Mouse (Mus musculus): ENCODE results near the gene Txndc8. TPM values are rescaled to one million over a fixed set of nuclear protein-coding genes. Genes with fewer than 3 reads are reported as not detected.

Gene Txndc8
- polyA plus RNA-seq, 1 experiment from 2014 or later: not detected

DNA sequence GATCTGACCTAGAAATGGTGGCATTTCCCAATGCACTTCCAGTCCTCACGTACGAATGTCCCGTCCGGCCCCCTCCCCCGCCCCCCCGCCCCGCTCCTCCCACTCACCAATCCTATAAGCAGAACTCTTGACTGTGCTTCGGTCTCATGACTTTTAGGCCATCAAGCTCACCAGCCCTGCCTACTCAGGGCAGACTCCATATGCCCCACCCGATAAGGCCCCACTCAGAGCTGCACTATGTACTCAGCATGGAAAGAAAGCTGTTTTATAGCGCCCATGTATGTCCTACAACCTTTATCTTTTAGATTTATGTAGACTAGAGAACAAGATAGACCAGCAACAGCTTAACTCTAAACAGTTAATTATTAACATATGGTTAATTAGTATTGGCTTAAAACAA, 61.9 kb downstream of the Txndc8 start:
- no peak for TF ChIP-seq CTCF (IDR thresholded peaks at IDR 0.05; ENCODE audit: low read depth)
- no peak overlapping the region for H3K4me3 ChIP-seq (ENCODE audit: low read depth, low read length)
- H3K4me2 ChIP-seq (replicated peaks; ENCODE audit: low read depth): peak overlapping the region; percentile 30; the same call in 1 of the 2 replicates
- H3K4me1 ChIP-seq (replicated peaks; ENCODE audit: control insufficient read depth, insufficient read depth, low read length): peaks cover 12% of the 10 kb centered on the region
- no peaks in the 10 kb centered on the region for H3K9me3 ChIP-seq (ENCODE audit: control insufficient read depth)
- peak; percentile 95 for ATAC-seq
- no peak overlapping the region for H3K9ac ChIP-seq (ENCODE audit: low read depth, low read length)
- H3K27me3 ChIP-seq (replicated peaks; ENCODE audit: control insufficient read depth, insufficient read depth, low read length): no peaks in the 10 kb centered on the region
- peaks cover 63% of the 10 kb centered on the region for H3K36me3 ChIP-seq (ENCODE audit: control insufficient read depth, insufficient read depth)
- 28% methylated on average over 10 of the region's 10 CpGs for WGBS
- H3K27ac ChIP-seq (ENCODE audit: low read depth, low read length): peak overlapping the region; percentile 87

DNA sequence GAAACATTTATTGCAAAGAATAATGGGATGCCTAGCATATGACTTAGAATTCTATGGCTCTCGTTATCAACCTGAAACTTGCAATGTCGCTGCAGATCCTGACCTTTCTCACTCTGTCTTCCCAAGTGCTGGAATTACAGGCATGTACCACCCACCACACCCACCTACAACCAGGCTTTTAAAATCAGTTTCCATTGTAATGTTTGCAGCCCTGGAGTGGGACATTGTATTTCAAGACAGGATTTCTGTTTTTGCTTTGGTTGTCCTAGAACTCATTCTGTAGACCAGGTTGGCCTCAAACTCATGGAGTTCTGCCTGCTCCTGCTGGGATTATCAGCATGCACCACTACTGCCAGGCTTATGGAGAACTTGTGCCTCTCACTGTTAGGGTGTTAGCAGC, 66.0 kb downstream of the Txndc8 start:
- Histone ChIP-seq H3K4me3 (ENCODE audit: low read depth, low read length) (no peak overlapping the region), H3K27ac (ENCODE audit: low read depth, low read length) (no peak overlapping the region), H3K9ac (ENCODE audit: low read depth, low read length) (no peak overlapping the region)

DNA sequence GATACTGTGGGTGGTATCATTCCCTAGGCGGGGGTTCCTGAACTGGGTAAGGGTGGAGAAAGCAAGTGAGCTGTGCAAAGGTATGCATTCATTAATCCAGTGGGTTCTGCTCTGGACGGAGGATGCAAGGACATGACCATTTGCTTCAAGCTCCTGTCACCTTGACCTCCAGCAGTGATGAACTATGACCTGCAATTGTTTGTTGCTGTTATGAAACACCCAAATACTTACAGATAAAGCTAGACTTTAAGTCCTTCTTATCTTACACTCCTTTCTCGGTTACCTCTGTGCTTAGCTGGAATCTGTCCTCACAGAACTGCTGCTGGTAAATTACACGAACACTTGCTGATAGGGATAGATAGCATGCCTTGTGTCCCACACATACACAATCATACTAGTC, 68.3 kb downstream of the Txndc8 start:
- H3K4me2 ChIP-seq (replicated peaks; ENCODE audit: low read depth): no peak overlapping the region
- no peaks in the 10 kb centered on the region for H3K9me3 ChIP-seq (ENCODE audit: control insufficient read depth)
- no peak overlapping the region for H3K27ac ChIP-seq (ENCODE audit: low read depth, low read length)
- H3K4me1 ChIP-seq (replicated peaks; ENCODE audit: control insufficient read depth, insufficient read depth, low read length): no peaks in the 10 kb centered on the region
- TF ChIP-seq CTCF (IDR thresholded peaks at IDR 0.05; ENCODE audit: low read depth): no peak
- no peak overlapping the region for H3K9ac ChIP-seq (ENCODE audit: low read depth, low read length)
- 0 out of 2 replicates have a peak, but pooled peaks have one; percentile 20 for ATAC-seq
- H3K27me3 ChIP-seq (replicated peaks; ENCODE audit: control insufficient read depth, insufficient read depth, low read length): no peaks in the 10 kb centered on the region
- no peak overlapping the region for H3K4me3 ChIP-seq (ENCODE audit: low read depth, low read length)
- 53% methylated on average over 4 of the region's 4 CpGs for WGBS
- peaks cover 19% of the 10 kb centered on the region for H3K36me3 ChIP-seq (ENCODE audit: control insufficient read depth, insufficient read depth)

More for the DNA sequence above, 66.0 kb downstream of the Txndc8 start:
- H3K4me2 ChIP-seq (replicated peaks; ENCODE audit: low read depth): no peak overlapping the region
- no peaks in the 10 kb centered on the region for H3K27me3 ChIP-seq (replicated peaks; ENCODE audit: control insufficient read depth, insufficient read depth, low read length)
- ATAC-seq: no peak
- TF ChIP-seq CTCF (IDR thresholded peaks at IDR 0.05; ENCODE audit: low read depth): no peak
- H3K36me3 ChIP-seq (ENCODE audit: control insufficient read depth, insufficient read depth): peaks cover 30% of the 10 kb centered on the region
- peaks cover 8% of the 10 kb centered on the region for H3K4me1 ChIP-seq (replicated peaks; ENCODE audit: control insufficient read depth, insufficient read depth, low read length)
- no peaks in the 10 kb centered on the region for H3K9me3 ChIP-seq (ENCODE audit: control insufficient read depth)
- 73% methylated on average over 2 of the region's 2 CpGs for WGBS

DNA sequence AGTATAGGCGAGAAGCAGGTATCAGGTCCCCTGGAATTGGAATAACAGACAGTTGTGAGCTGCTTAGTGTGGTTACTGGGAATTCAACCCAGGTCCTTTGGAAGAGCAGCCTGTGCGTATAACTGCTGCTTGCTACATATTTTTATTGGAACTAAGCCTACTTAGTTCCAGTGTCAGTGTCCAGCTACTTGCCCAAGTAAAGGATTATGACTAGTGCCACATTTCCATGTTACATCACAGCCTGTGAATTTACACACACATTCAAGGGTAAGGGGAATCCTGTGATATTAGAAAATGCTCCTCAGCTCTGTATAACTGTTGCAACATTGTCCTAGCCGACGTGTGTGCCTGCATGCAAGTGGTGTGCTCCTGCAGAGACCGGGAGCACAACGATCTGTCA, 71.6 kb downstream of the Txndc8 start:
- ATAC-seq: no peak
- no peaks in the 10 kb centered on the region for H3K36me3 ChIP-seq (ENCODE audit: control insufficient read depth, insufficient read depth)
- H3K27me3 ChIP-seq (replicated peaks; ENCODE audit: control insufficient read depth, insufficient read depth, low read length): no peaks in the 10 kb centered on the region
- no peak overlapping the region for H3K9ac ChIP-seq (ENCODE audit: low read depth, low read length)
- no peak for TF ChIP-seq CTCF (IDR thresholded peaks at IDR 0.05; ENCODE audit: low read depth)
- H3K27ac ChIP-seq (ENCODE audit: low read depth, low read length): no peak overlapping the region
- H3K4me3 ChIP-seq (ENCODE audit: low read depth, low read length): no peak overlapping the region
- H3K4me1 ChIP-seq (replicated peaks; ENCODE audit: control insufficient read depth, insufficient read depth, low read length): no peaks in the 10 kb centered on the region
- no peak overlapping the region for H3K4me2 ChIP-seq (replicated peaks; ENCODE audit: low read depth)
- WGBS: 87% methylated on average over 6 of the region's 6 CpGs
- no peaks in the 10 kb centered on the region for H3K9me3 ChIP-seq (ENCODE audit: control insufficient read depth)

DNA sequence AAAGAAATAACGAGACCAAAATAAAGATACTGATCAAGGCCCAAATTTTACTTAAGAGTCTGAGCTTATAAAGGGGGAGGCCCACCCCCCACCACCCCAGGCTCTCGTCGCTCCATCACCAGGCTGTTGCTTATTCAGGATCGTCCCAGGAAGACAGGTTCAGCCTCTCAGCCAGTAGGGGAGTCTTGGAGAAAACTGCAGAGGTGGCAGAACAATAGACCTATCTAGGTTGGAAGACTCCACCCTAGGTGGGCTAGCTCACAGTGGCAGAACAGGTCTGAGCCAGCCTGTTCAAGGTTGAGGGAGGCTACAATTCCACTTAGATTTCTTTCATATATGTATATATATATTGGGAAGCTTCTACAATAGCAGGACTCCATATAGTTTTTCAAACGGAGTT, 74.7 kb downstream of the Txndc8 start:
- Histone ChIP-seq H3K27me3 (replicated peaks; ENCODE audit: control insufficient read depth, insufficient read depth, low read length) (no peaks in the 10 kb centered on the region), H3K4me2 (replicated peaks; ENCODE audit: low read depth) (no peak overlapping the region), H3K36me3 (ENCODE audit: control insufficient read depth, insufficient read depth) (no peaks in the 10 kb centered on the region), H3K27ac (ENCODE audit: low read depth, low read length) (no peak overlapping the region), H3K4me1 (replicated peaks; ENCODE audit: control insufficient read depth, insufficient read depth, low read length) (no peaks in the 10 kb centered on the region), H3K9ac (ENCODE audit: low read depth, low read length) (no peak overlapping the region), H3K4me3 (ENCODE audit: low read depth, low read length) (no peak overlapping the region), H3K9me3 (ENCODE audit: control insufficient read depth) (no peaks in the 10 kb centered on the region)
- no peak for TF ChIP-seq CTCF (IDR thresholded peaks at IDR 0.05; ENCODE audit: low read depth)
- WGBS: 71% methylated on average over 5 of the region's 5 CpGs
- no peak for ATAC-seq

Other genes with a start within 250 kb of the Txndc8 start
- 6.6 and 7.0 TPM in 2 replicates for gene D630039A03Rik, start 92.8 kb downstream of the Txndc8 start, polyA plus RNA-seq (2015; fragmentation: Nextera tagmentation; extraction: Ambion mirVana)
- 702 and 713 TPM in 2 replicates for gene Txn1, start 52.7 kb downstream of the Txndc8 start, polyA plus RNA-seq (2015; fragmentation: Nextera tagmentation; extraction: Ambion mirVana)
- gene Svep1, start 197.7 kb upstream of the Txndc8 start, polyA plus RNA-seq (2015; fragmentation: Nextera tagmentation; extraction: Ambion mirVana): 2.0 and 2.5 TPM in 2 replicates

Data from intestine, postnatal 0 days (tissue).